8 mouse cellular contexts compared by ENCODE assay signal in genomic region chr2:140066353-140067314, GRCm38 (mm10). TPM values are rescaled to one million over a fixed set of nuclear protein-coding genes. Genes with fewer than 3 reads are reported as not detected.
A peak's percentile ranks its signal among the peaks of the same experiment; 100 is the strongest.
DNase-seq lines count a peak whose midpoint lies in the region; ATAC-seq lines count a peak whose summit lies in the region.

TSS of gene Tasp1 (minus strand) at chr2:140066805.

- no peaks in the 10 kb centered on the region for H3K9me3 ChIP-seq in forebrain, embryonic 14.5 days (replicated peaks; ENCODE audit: control insufficient read depth, low read length)
- no peaks in the 10 kb centered on the region for H3K9me3 ChIP-seq in neural tube, embryonic 15.5 days (replicated peaks)

- DNase-seq in ES-CJ7 (ENCODE audit: low read depth, low spot score), result peak; percentile 96
- peak; percentile 89 for DNase-seq in cerebellum, adult 11 months
- peak; percentile 98 for DNase-seq in forebrain, embryonic 14.5 days (ENCODE audit: low spot score)
- peak; percentile 91 to 92 for DNase-seq in heart, postnatal 14 days
- DNase-seq in layer of hippocampus, adult 11-12 months (ENCODE audit: low spot score), result peak; percentile 96
- DNase-seq in lung, adult 18-20 months, result peak; percentile 94 to 96
- peak; percentile 94 for DNase-seq in testis, postnatal 14 days (ENCODE audit: low spot score)

- under 1% methylated on average over 67 of the region's 68 CpGs for WGBS in forebrain, embryonic 14.5 days
- whole genome bisulfite sequencing in neural tube, embryonic 15.5 days, result under 1% methylated on average over 68 of the region's 68 CpGs

- H3K4me2 ChIP-seq in forebrain, embryonic 14.5 days (ENCODE audit: low read length), result peak within 1 kb of the TSS; percentile 64
- H3K4me2 ChIP-seq in neural tube, embryonic 15.5 days, result peak within 1 kb of the TSS; percentile 80

- H3K27ac ChIP-seq in forebrain, embryonic 14.5 days (ENCODE audit: low read depth, low read length), result peak within 1 kb of the TSS; percentile 83
- peak within 1 kb of the TSS; percentile 96 for H3K27ac ChIP-seq in neural tube, embryonic 15.5 days (replicated peaks)

- peak within 1 kb of the TSS; percentile 87 for H3K9ac ChIP-seq in forebrain, embryonic 14.5 days (ENCODE audit: low read length)
- peak within 1 kb of the TSS; percentile 89 for H3K9ac ChIP-seq in neural tube, embryonic 15.5 days (replicated peaks)

- H3K4me3 ChIP-seq in forebrain, embryonic 14.5 days (ENCODE audit: low read depth, low read length), result peak within 1 kb of the TSS; percentile 85
- peak within 1 kb of the TSS; percentile 99 for H3K4me3 ChIP-seq in neural tube, embryonic 15.5 days (replicated peaks)

- no peaks in the 10 kb centered on the region for H3K36me3 ChIP-seq in forebrain, embryonic 14.5 days (ENCODE audit: control insufficient read depth, insufficient read depth, low read length)
- no peaks in the 10 kb centered on the region for H3K36me3 ChIP-seq in neural tube, embryonic 15.5 days

- peak; percentile 100 for ATAC-seq in forebrain, embryonic 14.5 days
- ATAC-seq in neural tube, embryonic 15.5 days (ENCODE audit: low FRiP score), result peak; percentile 100

- no peaks in the 10 kb centered on the region for H3K27me3 ChIP-seq in forebrain, embryonic 14.5 days (replicated peaks; ENCODE audit: control insufficient read depth, insufficient read depth, low read length)
- H3K27me3 ChIP-seq in neural tube, embryonic 15.5 days (replicated peaks), result no peaks in the 10 kb centered on the region

- intact Hi-C loops in heart, postnatal 14 days (cut with DNase I), result no loop called here

- H3K4me1 ChIP-seq in forebrain, embryonic 14.5 days (ENCODE audit: control insufficient read depth, insufficient read depth, low read length), result peaks cover 4% of the 10 kb centered on the region; the same call in 1 of the 2 replicates
- H3K4me1 ChIP-seq in neural tube, embryonic 15.5 days, result peaks cover 18% of the 10 kb centered on the region

RNA-seq across cellular contexts. Expression of gene Tasp1, which starts in this region (rescaled TPM):
- 18.9 and 20.0 TPM in 2 replicates for polyA plus RNA-seq in forebrain, embryonic 14.5 days (2014; fragmentation: Nextera tagmentation; extraction: Ambion mirVana)
- 1 to 10 TPM; 6.0 to 6.7 TPM for total RNA-seq in heart, postnatal 14 days (2021)
- 20.6 and 26.1 TPM in 2 replicates for polyA plus RNA-seq in neural tube, embryonic 15.5 days (2015; fragmentation: Nextera tagmentation; extraction: Ambion mirVana)

Comparison
In these comparisons a context has a peak if more than half of its experiments do, and no peak if none do; other contexts are left out.
1. Peak in every context shown above with its lines: DNase-seq, ATAC-seq, H3K4me3 ChIP-seq and H3K27ac ChIP-seq.